Mouse (Mus musculus): ENCODE results near the gene Fam205c.
"Not testable (repeated sequence)": the region's sequence is repeated elsewhere in the genome, so short reads cannot be mapped to it uniquely, and the experiment has no call there.

The Fam205c gene

DNA sequence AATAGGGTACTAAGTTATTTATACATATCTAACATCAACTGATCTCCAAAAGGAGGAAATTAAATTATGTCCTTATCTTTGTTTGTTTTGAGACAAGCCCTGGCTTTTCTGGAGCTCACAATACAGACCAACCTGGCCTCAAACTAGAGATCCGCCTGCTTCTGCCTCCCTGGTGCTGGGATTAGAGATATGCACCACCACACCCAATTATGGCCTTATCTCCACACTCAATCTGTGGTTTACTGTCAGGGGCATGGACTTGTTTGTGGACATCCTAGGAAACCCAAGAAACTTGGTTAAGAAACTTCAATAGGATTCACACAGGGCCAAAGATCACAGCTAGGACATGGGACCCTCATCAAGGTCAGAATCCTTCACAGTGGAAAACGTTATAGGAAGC lies 3.6 kb upstream of the Fam205c start:
- no peak for DNase-seq (ENCODE audit: low spot score in 2 of 2)

DNA sequence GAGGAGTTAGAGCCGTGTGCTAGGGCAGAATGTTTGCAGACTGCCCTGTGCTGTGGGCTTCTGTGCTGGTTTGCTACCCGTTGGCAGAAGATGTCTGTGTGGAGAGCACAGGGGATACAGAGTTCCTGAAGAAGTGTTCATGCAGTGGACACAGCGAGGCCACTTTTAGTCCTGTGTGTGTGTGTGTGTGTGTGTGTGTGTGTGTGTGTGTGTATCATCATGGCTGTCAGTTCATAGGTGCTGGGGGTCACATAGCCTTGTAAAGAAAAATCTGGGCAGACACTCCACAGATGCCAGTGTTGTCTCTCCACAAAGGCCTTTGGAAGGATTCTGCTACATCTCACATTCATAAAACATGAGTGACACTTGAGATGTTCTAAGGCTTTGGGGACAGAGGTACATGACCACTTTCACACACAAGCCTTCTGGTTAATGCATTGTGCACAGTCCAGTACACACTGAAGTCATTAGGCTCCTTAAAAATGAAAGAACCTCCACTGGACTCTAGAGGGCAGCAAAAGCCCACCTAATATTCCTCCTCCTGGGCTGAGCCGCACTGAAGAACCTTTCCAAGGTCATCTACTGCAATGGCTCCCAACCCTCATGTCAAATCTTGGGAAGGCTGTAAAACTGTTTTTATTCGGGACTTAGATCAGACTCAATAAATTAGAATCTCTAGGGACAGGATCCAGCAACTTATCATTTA lies 2.7 kb upstream of the Fam205c start:
- DNase-seq (ENCODE audit: low spot score in 2 of 2): peak; percentile 24 to 44

DNA sequence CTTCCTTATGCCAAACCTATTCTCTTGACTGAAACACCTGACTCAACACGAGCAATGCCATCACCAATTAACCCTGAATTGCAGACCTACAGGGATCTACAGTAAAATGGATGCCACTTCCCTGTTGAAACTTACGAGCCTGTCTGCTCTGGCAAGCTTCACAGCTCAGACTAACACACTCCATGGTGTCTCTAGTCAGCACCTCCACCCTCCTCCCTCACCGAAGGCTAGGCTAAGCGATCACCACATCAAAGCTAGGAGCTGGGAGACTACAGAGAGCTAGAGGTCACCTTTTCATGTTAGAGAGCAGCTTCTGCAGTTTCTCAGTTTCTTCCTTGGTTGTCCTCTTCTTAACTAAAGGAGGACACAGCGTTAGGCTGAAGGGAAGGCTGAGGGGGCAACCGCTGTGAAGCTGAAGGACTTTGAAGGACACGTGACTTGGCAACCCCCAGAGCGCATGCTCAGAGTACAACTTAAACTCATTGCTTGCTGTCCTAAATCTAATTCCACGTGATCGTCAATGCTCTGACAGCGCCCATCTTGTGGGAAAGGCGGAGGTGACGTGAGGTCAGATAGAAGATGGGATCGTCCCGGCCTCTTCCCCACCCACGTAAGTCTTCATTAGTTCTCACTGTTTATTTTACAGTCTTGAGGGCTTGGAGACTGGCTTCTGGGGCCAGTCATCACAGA lies 1.1 kb downstream of the Fam205c start:
- DNase-seq (ENCODE audit: low spot score in 2 of 2): peak in 1 of 2 experiments; percentile 6

DNA sequence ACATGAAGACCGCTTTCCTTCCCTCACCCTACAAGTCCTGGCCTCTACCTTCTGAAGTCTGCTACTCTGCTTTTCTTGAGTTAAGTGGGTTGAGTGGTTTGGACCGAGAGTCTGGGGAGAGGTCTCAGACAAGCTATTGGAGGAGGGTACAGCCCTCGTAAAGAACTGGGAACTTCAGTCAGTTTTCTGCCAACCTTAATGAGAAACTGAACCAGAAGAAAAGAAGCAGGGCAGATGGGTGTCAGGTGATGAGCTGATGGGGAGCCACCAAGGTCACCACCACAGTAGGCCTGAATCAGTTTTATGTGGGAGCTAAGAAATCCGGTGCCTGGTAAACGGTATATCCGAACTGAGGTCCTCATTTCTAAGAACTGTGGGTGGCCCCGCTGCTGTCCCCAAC lies 1.9 kb downstream of the Fam205c start:
- DNase-seq (ENCODE audit: low spot score in 2 of 2): no peak

DNA sequence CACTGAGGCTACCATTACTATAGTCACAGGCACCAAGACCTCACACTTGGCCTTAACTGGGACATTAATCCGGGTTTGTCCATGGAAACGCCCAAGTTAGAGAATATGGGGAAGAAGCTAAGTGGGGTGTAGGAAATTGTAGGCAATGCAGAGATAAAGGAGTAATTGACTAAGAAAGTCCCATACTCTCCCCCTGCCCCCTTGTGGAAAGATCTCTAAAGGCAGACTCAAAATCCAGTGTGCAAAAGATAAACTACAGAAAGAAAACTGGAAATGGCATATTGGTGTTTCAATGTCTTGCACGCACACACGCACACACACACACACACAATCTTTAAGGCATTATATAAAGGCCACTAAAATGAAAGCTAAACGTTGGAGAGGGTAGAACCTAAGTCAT lies 3.3 kb downstream of the Fam205c start:
- DNase-seq (ENCODE audit: low spot score in 2 of 2): no peak

DNA sequence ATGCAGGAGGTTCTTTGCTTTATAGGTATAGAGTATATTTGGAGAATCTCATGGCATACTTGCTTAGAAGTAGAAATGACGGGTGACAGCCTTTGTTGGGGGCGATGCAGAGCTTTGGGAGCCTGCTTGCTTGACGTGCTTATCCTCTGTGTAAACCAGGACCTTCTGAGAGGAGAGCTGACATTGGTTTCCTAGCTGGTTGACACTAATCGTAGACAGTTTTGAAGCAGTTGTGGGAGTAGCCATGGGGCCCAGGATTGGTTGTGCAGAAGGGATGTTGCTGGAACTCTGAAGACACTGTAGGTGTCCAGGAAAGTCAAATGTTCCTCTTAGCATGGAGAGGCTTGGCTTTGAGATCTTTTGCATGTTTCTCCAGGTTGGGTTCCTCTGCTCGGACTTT lies 5.8 kb downstream of the Fam205c start:
- no peak for DNase-seq (ENCODE audit: low spot score in 2 of 2)

DNA sequence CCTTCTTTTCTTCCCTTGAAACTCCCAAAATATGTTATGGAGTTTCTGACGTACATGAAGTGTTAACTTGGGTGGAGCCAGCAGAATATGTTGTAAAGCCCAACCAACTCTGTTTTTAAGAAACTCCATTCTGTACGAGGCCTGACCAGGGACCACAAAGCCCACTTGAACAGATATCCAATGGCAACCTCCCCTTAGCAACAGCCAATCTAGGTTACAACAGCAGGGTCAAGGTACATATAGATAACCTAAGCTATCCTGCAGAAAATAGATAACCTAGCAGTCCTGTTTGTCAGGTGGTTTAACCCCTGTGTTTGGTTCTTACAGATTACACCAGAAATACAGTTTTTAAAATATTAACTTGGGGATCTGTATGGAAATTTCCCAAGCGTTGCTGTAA lies 6.6 kb downstream of the Fam205c start:
- DNase-seq (ENCODE audit: low spot score in 2 of 2): no peak

DNA sequence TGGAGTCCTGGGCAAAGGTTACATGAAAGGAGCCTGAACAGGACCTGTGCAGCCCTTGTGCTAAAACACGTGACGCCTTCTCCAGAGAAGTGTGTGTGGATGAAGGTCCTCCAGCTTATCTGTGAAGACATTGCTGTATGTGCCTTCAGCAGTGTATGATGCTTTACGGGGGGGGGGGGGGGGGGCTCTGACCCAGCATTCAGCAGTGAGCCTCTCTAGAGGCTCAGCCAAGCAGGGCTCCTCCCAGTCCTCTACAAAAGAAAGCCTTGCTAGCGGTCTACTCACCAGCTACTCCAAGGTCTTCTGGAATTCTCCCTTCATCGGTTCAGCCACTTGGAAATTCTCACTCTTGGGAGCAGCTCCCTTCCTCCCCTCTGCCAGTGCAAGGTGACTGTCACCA lies 10.5 kb downstream of the Fam205c start:
- DNase-seq (ENCODE audit: low spot score in 2 of 2): not testable (repeated sequence)

DNA sequence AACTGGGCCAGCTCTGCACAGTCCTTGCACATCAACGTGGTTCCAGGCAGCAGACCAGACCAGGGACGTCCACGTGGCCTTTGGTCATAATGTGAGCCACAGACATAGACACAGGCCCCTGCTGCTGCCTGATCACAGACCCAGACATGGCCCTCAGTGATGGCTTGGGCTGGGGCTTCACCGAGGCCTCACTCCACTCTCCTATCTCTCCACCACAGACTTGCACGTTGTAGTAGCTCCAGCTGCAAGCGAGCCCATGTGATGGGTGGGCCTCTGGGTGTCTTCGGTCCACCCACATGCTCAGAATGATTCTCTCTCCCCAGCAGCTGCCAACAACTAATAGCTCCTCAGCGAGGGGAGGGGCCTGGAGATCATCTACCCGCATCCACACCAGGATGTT lies 13.6 kb downstream of the Fam205c start:
- not testable (repeated sequence) for DNase-seq (ENCODE audit: low spot score in 2 of 2)

DNA sequence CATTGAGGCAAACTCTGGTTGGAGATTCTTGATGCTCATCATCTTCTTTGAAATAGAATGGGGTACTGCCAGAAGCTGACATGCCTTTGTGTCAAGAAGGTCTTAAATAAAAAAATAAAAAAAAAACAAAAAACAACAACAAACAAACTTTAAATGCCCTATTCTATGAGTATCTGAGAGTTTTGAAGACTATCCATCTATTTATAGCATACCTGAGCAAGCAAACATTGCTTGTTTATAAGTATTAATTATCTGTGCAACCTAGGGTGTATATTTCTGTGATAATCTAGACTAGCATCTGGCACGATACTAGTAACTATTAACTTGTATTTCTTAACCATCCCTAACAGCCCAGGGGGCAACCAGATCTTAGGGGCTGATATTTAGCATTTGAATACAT lies 17.4 kb downstream of the Fam205c start, which contains the start of gene Gm12394:
Gene Gm12394 (minus strand): TSS at position 101 of the 400 bp plus-strand sequence.
- not testable (repeated sequence) for DNase-seq (ENCODE audit: low spot score in 2 of 2)

DNA sequence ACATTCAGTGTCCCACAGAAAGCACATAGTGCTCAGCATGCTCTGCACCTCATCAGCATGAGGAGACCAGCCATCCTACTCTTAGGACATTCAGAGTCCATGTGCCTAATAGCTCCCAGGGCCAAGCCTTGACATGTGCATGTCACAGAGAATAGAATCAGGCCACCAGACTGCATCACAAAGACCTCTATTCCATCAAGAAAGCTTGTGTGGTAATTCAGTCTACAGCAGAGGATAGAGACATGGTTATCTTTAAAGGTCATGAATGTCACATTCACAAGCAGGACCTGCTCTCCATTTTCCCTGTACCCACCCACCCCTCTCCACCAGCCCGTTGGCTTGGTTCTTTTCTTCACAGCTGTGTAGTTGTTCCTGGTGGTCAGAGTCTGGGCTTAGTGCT lies 20.2 kb downstream of the Fam205c start, which contains the start of gene Fam205a1:
Gene Fam205a1 (minus strand): TSS at position 101 of the 400 bp plus-strand sequence.
- not testable (repeated sequence) for DNase-seq (ENCODE audit: low spot score in 2 of 2)
